Mouse (Mus musculus): Measurements from ENCODE around the gene Myo5c. TPM values are rescaled to one million over a fixed set of nuclear protein-coding genes. Genes with fewer than 3 reads are reported as not detected.
A peak's percentile ranks its signal among the peaks of the same experiment; 100 is the strongest.

Myo5c gene
- polyA plus RNA-seq, 1 experiment from 2014 or later = 0.52 TPM

GRCm38 (mm10) chr9:75232860-75233259 lies 1.0 kb downstream of the Myo5c start:
- Histone ChIP-seq H3K27me3 (ENCODE audit: low read depth, poor library complexity, severe bottlenecking) (peaks cover 58% of the 10 kb centered on the region), H3K4me3 (no peak overlapping the region), H3K27ac (replicated peaks) (no peak overlapping the region), H3K9me3 (replicated peaks) (no peaks in the 10 kb centered on the region), H3K4me1 (peaks cover 14% of the 10 kb centered on the region), H3K36me3 (no peaks in the 10 kb centered on the region)
- no peak for DNase-seq (ENCODE audit: low spot score)
- 18% methylated on average over 8 of the region's 8 CpGs for WGBS

GRCm38 (mm10) chr9:75234271-75234741 lies 2.5 kb downstream of the Myo5c start:
- H3K27me3 ChIP-seq (ENCODE audit: low read depth, poor library complexity, severe bottlenecking) = peaks cover 58% of the 10 kb centered on the region
- WGBS = 34% methylated on average over 7 of the region's 7 CpGs
- DNase-seq (ENCODE audit: low spot score) = no peak
- no peak overlapping the region for H3K27ac ChIP-seq (replicated peaks)
- H3K36me3 ChIP-seq = no peaks in the 10 kb centered on the region
- no peak overlapping the region for H3K4me3 ChIP-seq
- H3K4me1 ChIP-seq = peaks cover 14% of the 10 kb centered on the region
- H3K9me3 ChIP-seq (replicated peaks) = no peaks in the 10 kb centered on the region

- H3K4me1 ChIP-seq = peaks cover 14% of the 10 kb centered on the region
- H3K36me3 ChIP-seq = no peaks in the 10 kb centered on the region
- no peak for DNase-seq (ENCODE audit: low spot score)
- H3K9me3 ChIP-seq (replicated peaks) = no peaks in the 10 kb centered on the region
- H3K27ac ChIP-seq (replicated peaks) = no peak overlapping the region
- 75% methylated on average over 12 of the region's 12 CpGs for WGBS
- H3K4me3 ChIP-seq = no peak overlapping the region
- peaks cover 52% of the 10 kb centered on the region for H3K27me3 ChIP-seq (ENCODE audit: low read depth, poor library complexity, severe bottlenecking)
These were observed 3.3 kb downstream of the Myo5c start for GRCm38 (mm10) chr9:75234983-75235627.

GRCm38 (mm10) chr9:75235696-75236095 lies 3.9 kb downstream of the Myo5c start:
- no peak for DNase-seq (ENCODE audit: low spot score)
- Histone ChIP-seq H3K4me3 (no peak overlapping the region), H3K4me1 (peaks cover 14% of the 10 kb centered on the region), H3K9me3 (replicated peaks) (no peaks in the 10 kb centered on the region), H3K36me3 (no peaks in the 10 kb centered on the region), H3K27me3 (ENCODE audit: low read depth, poor library complexity, severe bottlenecking) (peaks cover 46% of the 10 kb centered on the region), H3K27ac (replicated peaks) (no peak overlapping the region)
- 68% methylated on average over 2 of the region's 2 CpGs for WGBS

GRCm38 (mm10) chr9:75236416-75237308 lies 4.8 kb downstream of the Myo5c start:
- Histone ChIP-seq H3K4me1 (peaks cover 12% of the 10 kb centered on the region), H3K27me3 (ENCODE audit: low read depth, poor library complexity, severe bottlenecking) (peaks cover 37% of the 10 kb centered on the region), H3K9me3 (replicated peaks) (no peaks in the 10 kb centered on the region), H3K36me3 (no peaks in the 10 kb centered on the region), H3K27ac (replicated peaks) (no peak overlapping the region), H3K4me3 (no peak overlapping the region)
- no peak for DNase-seq (ENCODE audit: low spot score)
- WGBS = 86% methylated on average over 12 of the region's 12 CpGs

GRCm38 (mm10) chr9:75238179-75238578 lies 6.4 kb downstream of the Myo5c start:
- 91% methylated on average over 3 of the region's 3 CpGs for WGBS
- Histone ChIP-seq H3K36me3 (no peaks in the 10 kb centered on the region), H3K9me3 (replicated peaks) (no peaks in the 10 kb centered on the region), H3K4me1 (no peaks in the 10 kb centered on the region), H3K27ac (replicated peaks) (no peak overlapping the region), H3K4me3 (no peak overlapping the region), H3K27me3 (ENCODE audit: low read depth, poor library complexity, severe bottlenecking) (peaks cover 21% of the 10 kb centered on the region)
- no peak for DNase-seq (ENCODE audit: low spot score)

GRCm38 (mm10) chr9:75243052-75243451 lies 11.2 kb downstream of the Myo5c start:
- H3K9me3 ChIP-seq (replicated peaks) = no peaks in the 10 kb centered on the region
- no peak for DNase-seq (ENCODE audit: low spot score)
- H3K27me3 ChIP-seq (ENCODE audit: low read depth, poor library complexity, severe bottlenecking) = no peaks in the 10 kb centered on the region
- H3K27ac ChIP-seq (replicated peaks) = 0 out of 2 replicates have a peak overlapping the region, but pooled peaks have one; percentile 13
- no peaks in the 10 kb centered on the region for H3K36me3 ChIP-seq
- WGBS = 81% methylated on average over 6 of the region's 6 CpGs
- no peak overlapping the region for H3K4me3 ChIP-seq
- peaks cover 5% of the 10 kb centered on the region for H3K4me1 ChIP-seq

- no peaks in the 10 kb centered on the region for H3K9me3 ChIP-seq (replicated peaks)
- no peaks in the 10 kb centered on the region for H3K27me3 ChIP-seq (ENCODE audit: low read depth, poor library complexity, severe bottlenecking)
- H3K27ac ChIP-seq (replicated peaks) = no peak overlapping the region
- H3K36me3 ChIP-seq = no peaks in the 10 kb centered on the region
- 49% methylated on average over 5 of the region's 5 CpGs for WGBS
- H3K4me3 ChIP-seq = no peak overlapping the region
- DNase-seq (ENCODE audit: low spot score) = no peak
- peaks cover 5% of the 10 kb centered on the region for H3K4me1 ChIP-seq
These were observed 12.0 kb downstream of the Myo5c start for GRCm38 (mm10) chr9:75243730-75244406.

- Histone ChIP-seq H3K9me3 (replicated peaks) (no peaks in the 10 kb centered on the region), H3K27me3 (ENCODE audit: low read depth, poor library complexity, severe bottlenecking) (no peaks in the 10 kb centered on the region), H3K27ac (replicated peaks) (no peak overlapping the region), H3K4me3 (no peak overlapping the region), H3K4me1 (peaks cover 5% of the 10 kb centered on the region), H3K36me3 (no peaks in the 10 kb centered on the region)
- WGBS = 75% methylated on average over 4 of the region's 4 CpGs
- no peak for DNase-seq (ENCODE audit: low spot score)
These were observed 12.7 kb downstream of the Myo5c start for GRCm38 (mm10) chr9:75244527-75244926.

GRCm38 (mm10) chr9:75246080-75246930 lies 14.5 kb downstream of the Myo5c start:
- Histone ChIP-seq H3K4me1 (peaks cover 5% of the 10 kb centered on the region), H3K27me3 (ENCODE audit: low read depth, poor library complexity, severe bottlenecking) (no peaks in the 10 kb centered on the region), H3K4me3 (no peak overlapping the region), H3K36me3 (no peaks in the 10 kb centered on the region), H3K9me3 (replicated peaks) (no peaks in the 10 kb centered on the region), H3K27ac (replicated peaks) (no peak overlapping the region)
- WGBS = 91% methylated on average over 13 of the region's 13 CpGs
- no peak for DNase-seq (ENCODE audit: low spot score)

- H3K9me3 ChIP-seq (replicated peaks) = no peaks in the 10 kb centered on the region
- WGBS = 88% methylated on average over 6 of the region's 6 CpGs
- H3K27ac ChIP-seq (replicated peaks) = no peak overlapping the region
These were observed 16.1 kb downstream of the Myo5c start for GRCm38 (mm10) chr9:75247870-75248269.

GRCm38 (mm10) chr9:75248359-75248758 lies 16.5 kb downstream of the Myo5c start:
- 90% methylated on average over 1 of the region's 1 CpGs for WGBS
- no peak overlapping the region for H3K4me3 ChIP-seq
- H3K27me3 ChIP-seq (ENCODE audit: low read depth, poor library complexity, severe bottlenecking) = no peaks in the 10 kb centered on the region
- H3K4me1 ChIP-seq = peaks cover 5% of the 10 kb centered on the region
- DNase-seq (ENCODE audit: low spot score) = no peak
- H3K36me3 ChIP-seq = no peaks in the 10 kb centered on the region
- H3K27ac ChIP-seq (replicated peaks) = no peak overlapping the region
- H3K9me3 ChIP-seq (replicated peaks) = no peaks in the 10 kb centered on the region

More at GRCm38 (mm10) chr9:75247870-75248269, 16.1 kb downstream of the Myo5c start:
- no peak for DNase-seq (ENCODE audit: low spot score)
- Histone ChIP-seq H3K4me1 (peaks cover 5% of the 10 kb centered on the region), H3K4me3 (no peak overlapping the region), H3K27me3 (ENCODE audit: low read depth, poor library complexity, severe bottlenecking) (no peaks in the 10 kb centered on the region), H3K36me3 (no peaks in the 10 kb centered on the region)
